Mouse (Mus musculus): ENCODE results near the gene Pou4f1.

DNA sequence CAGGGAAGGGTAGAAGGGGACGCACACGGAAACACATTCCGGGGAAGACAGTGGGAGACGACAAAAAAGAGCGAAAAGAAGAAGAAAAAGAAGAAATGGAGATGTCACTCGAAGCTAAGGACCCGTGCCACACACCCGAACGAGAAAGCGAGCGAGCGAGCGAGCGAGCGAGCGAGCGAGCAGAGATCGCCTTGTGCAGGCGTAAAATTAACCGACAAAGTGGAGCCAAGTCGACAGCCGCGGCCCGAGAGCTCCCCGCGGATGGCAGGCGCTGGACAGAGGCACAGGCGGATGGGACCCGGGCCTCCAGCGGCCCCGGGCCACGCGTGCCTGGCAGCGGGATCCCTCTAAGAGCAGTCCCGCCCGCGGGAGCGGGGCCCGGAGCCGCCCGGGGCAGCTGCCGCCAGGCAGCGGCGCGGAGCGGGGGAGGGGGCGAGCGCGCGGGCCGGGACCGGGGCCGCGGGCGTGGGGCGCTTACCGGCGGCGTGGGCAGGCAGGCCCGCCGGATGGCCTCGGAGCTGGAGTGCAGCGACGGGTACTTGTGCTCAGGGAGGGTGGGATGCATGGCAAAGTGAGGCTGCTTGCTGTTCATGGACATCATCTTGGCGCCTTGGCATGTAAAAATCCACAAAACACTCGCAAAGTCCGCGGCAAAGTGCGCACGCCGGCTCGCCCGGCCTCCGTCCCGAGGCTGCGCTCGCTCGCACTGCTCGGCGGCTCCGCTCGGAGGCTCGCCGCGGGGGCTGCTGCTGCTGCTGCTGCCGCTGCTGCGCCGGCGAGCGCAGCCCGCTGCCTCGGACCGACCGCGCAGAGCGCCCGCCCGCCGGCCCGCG lies 450 bp downstream of the Pou4f1 start:
- TF ChIP-seq CTCF (IDR thresholded peaks at IDR 0.05; ENCODE audit: low read depth, low read length): no peak
- TF ChIP-seq GATA1 (IDR thresholded peaks at IDR 0.05; ENCODE audit: borderline replicate concordance, low read length): no peak
- no peak for TF ChIP-seq TAL1 (conservative IDR thresholded peaks at IDR 0.05; ENCODE audit: low read depth, low read length)
- TF ChIP-seq POLR2AphosphoS5 (IDR thresholded peaks at IDR 0.05; ENCODE audit: insufficient replicate concordance, low read depth, low read length): no peak
- TF ChIP-seq GATA2 (IDR thresholded peaks at IDR 0.05; ENCODE audit: borderline replicate concordance, low read depth, low read length): no peak

All from G1E (cell line).